Mouse (Mus musculus) cerebellum, adult 9-10 months (tissue): ENCODE results near the gene Gpalpp1.

ENCODE experiments used
- DNase-seq: peaks from one replicate; pipeline ENCODE4 v3.0.0; 2022

Gene Gpalpp1

GRCm38 (mm10) chr14:76110396-76111221 lies at the start of gene Gpalpp1, which contains the start of gene Nufip1:
Gene Gpalpp1 (minus strand): TSS chr14:76110760.
Gene Nufip1 (plus strand): TSS chr14:76110891.
- peak; percentile 92 for DNase-seq

GRCm38 (mm10) chr14:76158192-76158785 lies 47.7 kb upstream of the Gpalpp1 start:
- DNase-seq = no peak

- DNase-seq = no peak
Measured at GRCm38 (mm10) chr14:76153828-76154227, 43.3 kb upstream of the Gpalpp1 start.

- peak; percentile 38 for DNase-seq
Measured at GRCm38 (mm10) chr14:76153003-76153675, 42.6 kb upstream of the Gpalpp1 start.

- peak; percentile 98 for DNase-seq
Measured at GRCm38 (mm10) chr14:76152162-76153002, 41.8 kb upstream of the Gpalpp1 start.

GRCm38 (mm10) chr14:76151820-76152161 lies 41.2 kb upstream of the Gpalpp1 start:
- DNase-seq = peak; percentile 42

GRCm38 (mm10) chr14:76151011-76151410 lies 40.5 kb upstream of the Gpalpp1 start:
- DNase-seq = peak; percentile 47

GRCm38 (mm10) chr14:76150499-76150898 lies 39.9 kb upstream of the Gpalpp1 start:
- DNase-seq = no peak

GRCm38 (mm10) chr14:76149531-76150179 lies 39.1 kb upstream of the Gpalpp1 start:
- peak; percentile 49 for DNase-seq

- no peak for DNase-seq
Measured at GRCm38 (mm10) chr14:76148294-76148693, 37.7 kb upstream of the Gpalpp1 start.

GRCm38 (mm10) chr14:76147061-76147460 lies 36.5 kb upstream of the Gpalpp1 start:
- no peak for DNase-seq

GRCm38 (mm10) chr14:76145868-76146267 lies 35.3 kb upstream of the Gpalpp1 start:
- no peak for DNase-seq

GRCm38 (mm10) chr14:76145248-76145647 lies 34.7 kb upstream of the Gpalpp1 start:
- DNase-seq = no peak

- no peak for DNase-seq
Measured at GRCm38 (mm10) chr14:76134975-76135374, 24.4 kb upstream of the Gpalpp1 start.

- DNase-seq = no peak
Measured at GRCm38 (mm10) chr14:76128174-76128573, 17.6 kb upstream of the Gpalpp1 start.

- DNase-seq = no peak
Measured at GRCm38 (mm10) chr14:76127311-76127710, 16.8 kb upstream of the Gpalpp1 start.

GRCm38 (mm10) chr14:76122663-76123058 lies 12.1 kb upstream of the Gpalpp1 start:
- DNase-seq = no peak

- DNase-seq = peak; percentile 42
Measured at GRCm38 (mm10) chr14:76121901-76122662, 11.5 kb upstream of the Gpalpp1 start.

GRCm38 (mm10) chr14:76120472-76120871 lies 9.9 kb upstream of the Gpalpp1 start:
- DNase-seq = no peak

- DNase-seq = no peak
Measured at GRCm38 (mm10) chr14:76118963-76119362, 8.4 kb upstream of the Gpalpp1 start.

GRCm38 (mm10) chr14:76115744-76116143 lies 5.2 kb upstream of the Gpalpp1 start:
- DNase-seq = no peak

- no peak for DNase-seq
Measured at GRCm38 (mm10) chr14:76099543-76099942, 11.0 kb downstream of the Gpalpp1 start.
